Mouse (Mus musculus) limb, embryonic 14.5 days (tissue): ENCODE results near the gene Rap1gap. TPM values are rescaled to one million over a fixed set of nuclear protein-coding genes. Genes with fewer than 3 reads are reported as not detected.

Experiments
- ATAC-seq: fragments of 200-750 bp; cut with Nextera tagmentation; 2 replicates; pipeline ENCODE4 v1.8.0; 2017; ENCODE audit warnings: low read depth, moderate number of reproducible peaks, moderate TSS enrichment; ENCODE audit not compliant: low FRiP score
- DNase-seq: peaks from one replicate; pipeline ENCODE4 v3.0.0-alpha.2; 2015; ENCODE audit warnings: low spot score
- H3K27ac ChIP-seq: fragments of 300-500 bp; sonication (generic); replicated peaks from 2 replicates; pipeline ENCODE4 v1.5.1; 2014; ENCODE audit warnings: low read depth, mild to moderate bottlenecking, low read length, moderate library complexity, mixed read lengths
- H3K27me3 ChIP-seq: fragments of 300-500 bp; sonication (generic); 2 replicates; pipeline ENCODE4 v1.6.1; 2014; ENCODE audit warnings: low read length, mixed read lengths; ENCODE audit not compliant: control insufficient read depth, insufficient read depth
- H3K36me3 ChIP-seq: fragments of 300-500 bp; sonication (generic); 2 replicates; pipeline ENCODE4 v1.6.1; 2014; ENCODE audit warnings: mild to moderate bottlenecking, low read length, moderate library complexity, mixed read lengths; ENCODE audit not compliant: control insufficient read depth, insufficient read depth
- H3K4me1 ChIP-seq: fragments of 300-500 bp; sonication (generic); 2 replicates; pipeline ENCODE4 v1.6.1; 2014; ENCODE audit warnings: antibody characterized with exemption, low read length, mixed read lengths; ENCODE audit not compliant: control insufficient read depth, insufficient read depth
- H3K4me2 ChIP-seq: fragments of 300-500 bp; sonication (generic); replicated peaks from 2 replicates; pipeline ENCODE4 v1.6.1; 2014; ENCODE audit warnings: low read depth, mild to moderate bottlenecking, low read length, moderate library complexity; ENCODE audit not compliant: severe bottlenecking
- H3K4me3 ChIP-seq: fragments of 300-500 bp; sonication (generic); replicated peaks from 2 replicates; pipeline ENCODE4 v1.5.1; 2014; ENCODE audit warnings: low read length
- H3K9ac ChIP-seq: fragments of 300-500 bp; sonication (generic); 2 replicates; pipeline ENCODE4 v1.6.1; 2014; ENCODE audit warnings: mild to moderate bottlenecking, low read depth, low read length, moderate library complexity; ENCODE audit not compliant: severe bottlenecking
- H3K9me3 ChIP-seq: fragments of 300-500 bp; sonication (generic); 2 replicates; pipeline ENCODE4 v1.6.1; 2016; ENCODE audit warnings: low read length; ENCODE audit not compliant: control insufficient read depth
- POLR2A ChIP-seq: fragments of 200-500 bp; IDR thresholded peaks from 2 replicates; pipeline ENCODE4 v1.8.0; 2012; ENCODE audit warnings: inconsistent platforms, mild to moderate bottlenecking, moderate library complexity, borderline replicate concordance; ENCODE audit not compliant: insufficient read depth, insufficient read length; ENCODE audit errors: extremely low read depth
- WGBS: fragments of 180-500 bp; shearing (Covaris S2); extraction: QIAGEN DNeasy Blood & Tissue Kit; methylation state at CpG from one replicate; pipeline ENCODE4 v1.1.7; 2014; 5-methylcytosine and 5-hydroxymethylcytosine counted together
- polyA plus RNA-seq, 2 experiments: library from polyadenylated mRNA; depleted of rRNA in 1 of 2; stranded (reverse) in 1 of 2; unstranded in 1 of 2; fragments of >200 nt; fragmentation: Nextera tagmentation in 1 of 2; extraction: Ambion mirVana in 1 of 2; gene quantifications; 2 replicates each; pipeline versions ENCODE4 v1.2.1 to v1.2.3; 2012 to 2014

Rap1gap gene
- polyA plus RNA-seq, 2 experiments: 11.9 to 35.2 TPM

DNA sequence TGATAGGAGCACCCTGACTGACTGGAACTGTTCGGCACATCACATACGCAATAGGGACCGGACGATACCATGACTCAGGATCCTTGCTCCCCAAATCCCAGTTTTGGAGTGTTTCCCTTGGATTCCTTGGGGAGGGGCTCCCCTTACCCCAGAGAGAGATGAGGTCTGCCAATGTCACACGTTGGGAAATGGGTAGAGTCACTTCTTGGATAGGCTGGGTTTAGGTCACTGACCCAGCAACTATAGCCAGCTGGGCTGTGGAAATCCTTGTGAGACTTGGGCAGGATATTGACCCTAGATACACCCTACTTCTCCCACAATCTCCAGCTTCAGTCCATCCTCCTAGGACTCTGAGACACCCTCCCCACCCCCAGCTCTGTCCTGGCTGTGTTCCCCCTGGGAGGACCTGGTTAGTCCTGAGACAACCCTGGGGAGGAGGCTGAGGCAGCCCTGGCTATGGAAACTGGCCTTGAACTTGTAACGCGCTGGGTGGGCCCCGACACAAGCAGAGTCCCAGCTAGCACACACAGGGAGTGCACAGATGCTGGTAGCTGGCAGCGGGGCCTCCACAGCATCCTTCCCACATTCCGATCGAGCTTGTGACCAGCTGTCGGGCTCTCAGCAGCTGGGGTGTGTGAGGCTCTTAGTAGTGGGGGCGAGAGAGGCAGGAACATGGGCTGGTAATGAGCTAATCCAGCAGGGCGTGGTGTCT is 106.5 kb downstream of the Rap1gap start:
- Histone ChIP-seq H3K27me3 (no peaks in the 10 kb centered on the region), H3K4me1 (peaks cover 10% of the 10 kb centered on the region; the same call in 1 of the 2 replicates), H3K36me3 (no peaks in the 10 kb centered on the region), H3K4me3 (no peak overlapping the region), H3K9ac (no peak overlapping the region), H3K27ac (no peak overlapping the region), H3K4me2 (no peak overlapping the region), H3K9me3 (no peaks in the 10 kb centered on the region)
- peak; percentile 80 for ATAC-seq
- 61% methylated on average over 14 of the region's 14 CpGs for WGBS
- no peak for TF ChIP-seq POLR2A
- DNase-seq: peak; percentile 70

DNA sequence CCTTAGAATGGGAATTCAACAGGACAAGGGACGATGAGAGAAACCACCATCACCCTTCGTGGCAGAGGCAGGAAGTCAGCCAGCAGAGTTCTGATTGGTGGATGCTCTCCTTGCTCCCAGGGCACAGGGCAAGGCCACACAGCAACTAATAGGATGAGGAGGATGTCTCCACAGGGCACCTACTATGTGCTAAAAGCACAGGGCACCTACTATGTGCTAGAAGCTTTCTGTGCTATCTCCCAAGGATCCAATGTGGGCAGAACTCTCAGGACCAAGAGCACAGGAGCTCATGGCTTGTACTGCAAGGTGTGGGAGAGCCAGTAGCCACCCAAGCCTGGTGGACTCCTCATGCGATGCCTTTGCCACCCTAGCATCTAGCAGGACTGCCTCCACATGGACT is 107.2 kb downstream of the Rap1gap start:
- no peak overlapping the region for H3K4me3 ChIP-seq
- TF ChIP-seq POLR2A: no peak
- no peak overlapping the region for H3K27ac ChIP-seq
- peaks cover 10% of the 10 kb centered on the region; the same call in 1 of the 2 replicates for H3K4me1 ChIP-seq
- ATAC-seq: no peak
- H3K9ac ChIP-seq: no peak overlapping the region
- H3K27me3 ChIP-seq: no peaks in the 10 kb centered on the region
- WGBS: 59% methylated on average over 3 of the region's 3 CpGs
- no peak for DNase-seq
- H3K9me3 ChIP-seq: no peaks in the 10 kb centered on the region
- no peak overlapping the region for H3K4me2 ChIP-seq
- no peaks in the 10 kb centered on the region for H3K36me3 ChIP-seq

DNA sequence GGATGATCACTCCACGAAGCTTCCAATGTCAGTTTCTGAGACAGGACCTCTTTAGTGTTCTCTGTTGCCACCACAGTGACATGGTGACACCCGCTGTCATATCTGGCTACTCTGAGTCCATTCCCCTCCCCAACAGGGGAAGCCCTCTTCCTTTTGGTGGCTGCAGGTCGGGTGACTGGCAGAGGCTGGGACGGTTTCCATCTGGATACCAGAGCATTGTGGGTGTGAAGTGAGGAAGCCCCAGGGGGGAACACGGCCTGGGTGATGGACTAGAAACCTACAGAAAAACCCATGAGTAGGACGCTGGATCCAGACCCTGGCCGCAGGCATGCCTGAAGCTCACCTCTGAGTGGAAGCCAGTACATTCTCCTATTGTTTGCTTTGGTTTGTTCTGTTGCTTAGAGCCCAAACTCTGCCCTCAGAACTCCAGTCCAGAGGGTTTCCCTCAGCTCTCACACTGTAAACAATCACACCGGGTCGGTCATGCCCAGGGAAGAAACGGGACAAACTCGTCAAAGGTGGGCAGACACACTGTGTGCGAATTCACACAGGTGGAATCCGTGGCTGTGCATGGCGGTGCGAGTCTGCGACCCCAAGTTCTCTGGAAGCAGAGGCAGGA is 108.0 kb downstream of the Rap1gap start:
- WGBS: 83% methylated on average over 16 of the region's 16 CpGs
- no peak for ATAC-seq

DNA sequence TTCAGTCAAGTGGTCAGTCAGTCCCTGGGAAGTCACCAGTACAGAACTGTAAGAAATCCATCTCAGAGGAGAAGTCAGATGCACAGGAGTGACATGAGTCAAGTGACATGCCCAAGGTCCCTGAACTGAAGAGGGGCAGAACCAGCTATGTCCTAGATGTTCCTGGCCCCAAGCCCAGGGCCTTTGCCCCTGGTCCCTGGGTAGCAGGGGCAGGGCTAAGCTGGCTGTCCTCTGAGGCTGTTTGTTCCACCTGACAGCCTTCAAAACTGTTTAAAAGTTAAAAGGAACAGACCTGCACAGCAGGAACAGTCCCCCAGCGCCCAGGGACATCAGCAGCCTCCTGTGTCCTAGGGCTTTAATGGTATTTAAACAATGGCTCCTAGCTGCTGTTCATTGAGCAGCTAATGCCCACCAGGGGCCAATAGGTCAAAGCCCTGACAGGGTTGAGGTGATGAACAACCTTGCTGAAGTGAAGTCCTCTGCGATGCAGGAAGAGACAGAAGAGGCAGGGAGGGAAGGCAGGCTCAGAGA is 108.9 kb downstream of the Rap1gap start:
- peaks cover 10% of the 10 kb centered on the region; the same call in 1 of the 2 replicates for H3K4me1 ChIP-seq
- no peak overlapping the region for H3K4me2 ChIP-seq
- H3K36me3 ChIP-seq: no peaks in the 10 kb centered on the region
- no peak for TF ChIP-seq POLR2A
- DNase-seq (no peak), ATAC-seq (no peak)
- WGBS: 5% methylated on average over 2 of the region's 2 CpGs
- peak overlapping the region; percentile 28; the same call in 1 of the 2 replicates for H3K27ac ChIP-seq
- H3K4me3 ChIP-seq: no peak overlapping the region
- no peaks in the 10 kb centered on the region for H3K9me3 ChIP-seq
- H3K9ac ChIP-seq: no peak overlapping the region
- no peaks in the 10 kb centered on the region for H3K27me3 ChIP-seq

More for the DNA sequence above, 108.0 kb downstream of the Rap1gap start:
- no peak for DNase-seq
- Histone ChIP-seq H3K4me3 (no peak overlapping the region), H3K27ac (no peak overlapping the region), H3K9me3 (no peaks in the 10 kb centered on the region), H3K4me2 (no peak overlapping the region), H3K4me1 (peaks cover 10% of the 10 kb centered on the region; the same call in 1 of the 2 replicates), H3K9ac (no peak overlapping the region), H3K36me3 (no peaks in the 10 kb centered on the region), H3K27me3 (no peaks in the 10 kb centered on the region)
- TF ChIP-seq POLR2A: no peak

DNA sequence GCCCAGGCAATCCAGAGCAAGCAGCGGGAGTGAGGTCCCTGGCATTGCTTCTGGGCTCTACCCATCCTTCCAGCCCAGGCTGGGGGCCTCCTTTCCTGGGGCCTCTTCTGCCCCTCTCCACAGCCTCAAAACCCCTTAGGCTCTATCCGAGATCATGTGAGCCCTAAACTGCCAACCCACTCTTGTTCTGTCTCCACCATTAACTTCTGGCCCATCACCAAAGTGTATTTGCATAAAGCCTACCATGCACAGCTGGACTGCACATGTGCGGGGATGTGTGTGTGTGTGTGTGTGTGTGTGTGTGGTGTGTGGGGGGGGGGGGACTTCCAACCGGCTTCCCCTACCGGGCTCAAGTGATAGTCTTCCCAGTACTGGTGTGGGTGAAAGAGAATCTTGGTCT is 109.5 kb downstream of the Rap1gap start:
- Histone ChIP-seq H3K9ac (no peak overlapping the region), H3K27ac (peak overlapping the region; percentile 28; the same call in 1 of the 2 replicates)

More for the DNA sequence above, 109.5 kb downstream of the Rap1gap start:
- Histone ChIP-seq H3K27me3 (no peaks in the 10 kb centered on the region), H3K4me3 (no peak overlapping the region), H3K4me1 (peaks cover 10% of the 10 kb centered on the region; the same call in 1 of the 2 replicates), H3K9me3 (no peaks in the 10 kb centered on the region), H3K4me2 (no peak overlapping the region), H3K36me3 (no peaks in the 10 kb centered on the region)
- DNase-seq: peak; percentile 59
- WGBS: 38% methylated on average over 4 of the region's 5 CpGs
- TF ChIP-seq POLR2A: no peak
- no peak for ATAC-seq
